Mouse (Mus musculus): ENCODE data around the gene Pdzd2. TPM values are rescaled to one million over a fixed set of nuclear protein-coding genes. Genes with fewer than 3 reads are reported as not detected.

The Pdzd2 gene
- polyA plus RNA-seq, 1 experiment from 2014 or later = 9.1 TPM

DNA sequence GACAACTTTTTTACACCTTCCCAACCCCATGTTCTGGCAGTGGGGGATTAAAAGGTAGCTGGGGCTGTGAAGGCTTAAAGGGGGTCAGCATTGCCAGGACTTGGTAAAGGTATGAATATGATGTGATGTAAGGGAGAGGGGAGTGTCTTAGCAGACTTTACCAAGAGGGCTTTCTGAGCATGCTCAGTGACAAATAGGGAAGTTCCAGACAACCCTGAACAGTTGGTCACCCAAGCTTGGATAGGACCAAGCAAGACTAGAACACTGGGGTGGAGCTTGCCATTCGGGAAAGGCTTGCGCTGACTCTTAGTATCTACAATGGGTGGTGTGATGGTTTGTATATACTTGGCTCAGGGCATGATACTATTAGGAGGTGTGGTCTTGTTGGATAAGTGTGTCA, 286.4 kb downstream of the Pdzd2 start:
- WGBS = 92% methylated on average over 2 of the region's 2 CpGs
- Histone ChIP-seq H3K9ac (ENCODE audit: low read depth, low read length) (no peak overlapping the region), H3K4me1 (replicated peaks; ENCODE audit: control insufficient read depth, insufficient read depth, low read length) (no peaks in the 10 kb centered on the region; the same call in 1 of the 2 replicates), H3K4me3 (ENCODE audit: low read depth, low read length) (no peak overlapping the region), H3K27ac (ENCODE audit: low read depth, low read length) (no peak overlapping the region), H3K9me3 (ENCODE audit: control insufficient read depth, low read length) (no peaks in the 10 kb centered on the region), H3K36me3 (ENCODE audit: control insufficient read depth, insufficient read depth, low read length) (no peaks in the 10 kb centered on the region), H3K27me3 (replicated peaks; ENCODE audit: control insufficient read depth, insufficient read depth, low read length) (no peaks in the 10 kb centered on the region), H3K4me2 (no peak overlapping the region)
- DNase-seq (ENCODE audit: low spot score) (no peak), ATAC-seq (replicated peaks; ENCODE audit: low FRiP score) (no peak)

DNA sequence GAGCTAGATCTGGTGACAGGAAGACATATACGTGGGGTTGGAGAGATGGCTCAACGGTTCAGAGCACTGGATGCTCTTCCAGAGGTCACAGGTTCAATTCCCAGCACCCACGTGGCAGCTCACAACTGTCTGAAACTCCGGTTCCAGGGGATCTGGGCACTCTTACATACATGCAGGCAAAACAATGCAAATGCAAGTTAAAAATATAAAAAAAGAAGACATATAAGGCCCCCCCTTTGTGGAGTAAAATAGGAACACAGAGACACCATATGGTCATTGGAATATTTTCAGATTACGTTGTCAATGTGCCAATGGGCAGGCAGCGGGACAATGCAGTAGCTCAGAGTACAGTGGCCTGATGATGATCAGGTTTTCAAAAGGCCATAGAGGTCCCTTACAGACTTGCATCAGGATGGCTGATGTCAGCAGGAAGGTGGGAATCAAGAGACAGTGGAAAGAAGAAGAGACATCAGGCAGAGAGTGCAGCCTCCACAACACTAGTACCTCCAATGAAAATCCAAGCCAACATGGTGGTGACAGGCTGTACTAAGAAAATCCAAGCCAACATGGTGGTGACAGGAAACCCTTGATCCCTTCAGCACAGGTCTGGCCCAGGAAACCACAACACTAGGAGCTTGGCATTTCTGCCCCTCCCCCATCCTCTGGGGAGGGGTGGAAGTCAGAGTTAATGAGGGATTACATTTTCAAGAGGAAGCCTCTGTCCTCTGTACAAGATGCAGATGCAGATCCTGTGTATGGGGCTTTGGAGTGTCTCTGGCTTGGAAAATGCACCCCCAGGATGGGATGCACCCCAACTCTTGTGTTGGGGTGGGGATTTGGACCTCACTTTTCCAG, 287.4 kb downstream of the Pdzd2 start:
- Histone ChIP-seq H3K27ac (ENCODE audit: low read depth, low read length) (no peak overlapping the region), H3K36me3 (ENCODE audit: control insufficient read depth, insufficient read depth, low read length) (no peaks in the 10 kb centered on the region), H3K9ac (ENCODE audit: low read depth, low read length) (no peak overlapping the region), H3K4me3 (ENCODE audit: low read depth, low read length) (no peak overlapping the region), H3K4me1 (replicated peaks; ENCODE audit: control insufficient read depth, insufficient read depth, low read length) (no peaks in the 10 kb centered on the region; the same call in 1 of the 2 replicates), H3K9me3 (ENCODE audit: control insufficient read depth, low read length) (no peaks in the 10 kb centered on the region), H3K27me3 (replicated peaks; ENCODE audit: control insufficient read depth, insufficient read depth, low read length) (no peaks in the 10 kb centered on the region), H3K4me2 (no peak overlapping the region)
- ATAC-seq (replicated peaks; ENCODE audit: low FRiP score) = no peak
- 79% methylated on average over 6 of the region's 6 CpGs for WGBS
- no peak for DNase-seq (ENCODE audit: low spot score)

DNA sequence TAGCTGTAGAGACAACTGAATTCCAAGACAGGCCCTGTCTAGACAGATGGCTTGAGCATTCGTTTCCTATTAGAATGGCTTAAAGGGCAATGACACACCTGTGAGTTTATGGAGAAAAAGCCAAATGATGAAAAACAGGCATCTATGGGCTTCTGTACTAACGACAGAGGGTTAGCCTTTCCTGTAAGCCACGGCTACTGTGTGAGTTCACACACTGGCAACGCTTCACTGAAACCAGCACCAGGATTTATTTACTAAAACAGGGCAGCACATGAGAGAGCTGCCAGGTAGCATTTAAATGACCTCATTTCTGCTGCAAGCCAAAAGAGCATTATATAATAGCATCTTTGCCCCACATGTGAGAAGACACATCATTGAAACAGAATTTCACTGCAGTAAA, 288.3 kb downstream of the Pdzd2 start:
- ATAC-seq (replicated peaks; ENCODE audit: low FRiP score) (no peak), DNase-seq (ENCODE audit: low spot score) (no peak)
- no peak overlapping the region for H3K9ac ChIP-seq (ENCODE audit: low read depth, low read length)
- no peaks in the 10 kb centered on the region for H3K9me3 ChIP-seq (ENCODE audit: control insufficient read depth, low read length)
- no peaks in the 10 kb centered on the region for H3K36me3 ChIP-seq (ENCODE audit: control insufficient read depth, insufficient read depth, low read length)
- no peak overlapping the region for H3K4me2 ChIP-seq
- no peaks in the 10 kb centered on the region; the same call in 1 of the 2 replicates for H3K4me1 ChIP-seq (replicated peaks; ENCODE audit: control insufficient read depth, insufficient read depth, low read length)
- no peak overlapping the region for H3K27ac ChIP-seq (ENCODE audit: low read depth, low read length)
- no peaks in the 10 kb centered on the region for H3K27me3 ChIP-seq (replicated peaks; ENCODE audit: control insufficient read depth, insufficient read depth, low read length)
- 72% methylated on average over 4 of the region's 4 CpGs for WGBS
- H3K4me3 ChIP-seq (ENCODE audit: low read depth, low read length) = no peak overlapping the region

DNA sequence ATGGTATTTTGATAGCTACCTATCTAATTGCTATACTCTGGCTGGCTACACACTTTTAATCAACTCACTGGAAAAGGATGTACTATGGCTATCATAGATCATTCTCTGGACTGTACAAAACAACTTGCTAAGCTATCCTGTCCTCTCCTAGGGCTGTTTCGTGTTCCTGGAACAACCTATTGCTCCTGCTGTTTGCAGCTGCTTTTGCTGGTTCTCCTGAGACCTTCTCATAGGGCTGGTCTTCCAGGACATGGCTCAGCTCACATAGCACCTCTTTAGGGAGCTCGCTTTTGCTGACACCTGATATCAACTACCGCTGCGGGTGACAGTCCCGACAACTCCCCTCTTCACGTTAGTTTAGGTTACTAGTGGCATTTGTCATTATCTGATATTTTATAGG, 288.9 kb downstream of the Pdzd2 start:
- no peaks in the 10 kb centered on the region for H3K27me3 ChIP-seq (replicated peaks; ENCODE audit: control insufficient read depth, insufficient read depth, low read length)
- no peak overlapping the region for H3K9ac ChIP-seq (ENCODE audit: low read depth, low read length)
- no peak overlapping the region for H3K27ac ChIP-seq (ENCODE audit: low read depth, low read length)
- H3K9me3 ChIP-seq (ENCODE audit: control insufficient read depth, low read length) = no peaks in the 10 kb centered on the region
- DNase-seq (ENCODE audit: low spot score) (no peak), ATAC-seq (replicated peaks; ENCODE audit: low FRiP score) (no peak)
- H3K4me3 ChIP-seq (ENCODE audit: low read depth, low read length) = no peak overlapping the region
- no peaks in the 10 kb centered on the region for H3K36me3 ChIP-seq (ENCODE audit: control insufficient read depth, insufficient read depth, low read length)
- H3K4me1 ChIP-seq (replicated peaks; ENCODE audit: control insufficient read depth, insufficient read depth, low read length) = no peaks in the 10 kb centered on the region
- 78% methylated on average over 6 of the region's 6 CpGs for WGBS
- no peak overlapping the region for H3K4me2 ChIP-seq

DNA sequence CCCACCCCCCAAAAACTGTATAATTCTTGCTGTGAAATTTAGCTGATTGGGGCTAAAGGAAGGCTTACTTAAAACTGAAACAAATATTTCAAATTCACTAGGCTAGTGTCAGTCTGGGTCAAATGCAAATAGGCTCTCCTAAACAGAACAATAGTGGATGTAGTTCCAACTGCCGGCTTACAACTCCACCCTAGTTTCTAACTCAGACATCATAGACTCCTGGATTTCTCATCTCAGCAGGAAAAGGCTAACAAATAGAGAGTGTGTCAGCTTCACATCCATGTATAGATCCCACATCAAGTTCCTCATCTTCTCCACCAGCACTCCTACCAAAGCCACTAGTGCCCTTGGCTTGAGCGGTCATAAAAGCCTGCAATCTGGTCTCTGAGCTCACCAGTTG, 290.4 kb downstream of the Pdzd2 start:
- H3K9me3 ChIP-seq (ENCODE audit: control insufficient read depth, low read length) = no peaks in the 10 kb centered on the region
- H3K4me3 ChIP-seq (ENCODE audit: low read depth, low read length) = no peak overlapping the region
- WGBS = 84% methylated on average over 2 of the region's 2 CpGs
- DNase-seq (ENCODE audit: low spot score) (no peak), ATAC-seq (replicated peaks; ENCODE audit: low FRiP score) (no peak)
- no peaks in the 10 kb centered on the region for H3K36me3 ChIP-seq (ENCODE audit: control insufficient read depth, insufficient read depth, low read length)
- H3K27ac ChIP-seq (ENCODE audit: low read depth, low read length) = no peak overlapping the region
- H3K9ac ChIP-seq (ENCODE audit: low read depth, low read length) = no peak overlapping the region
- no peak overlapping the region for H3K4me2 ChIP-seq
- H3K4me1 ChIP-seq (replicated peaks; ENCODE audit: control insufficient read depth, insufficient read depth, low read length) = no peaks in the 10 kb centered on the region
- no peaks in the 10 kb centered on the region for H3K27me3 ChIP-seq (replicated peaks; ENCODE audit: control insufficient read depth, insufficient read depth, low read length)

DNA sequence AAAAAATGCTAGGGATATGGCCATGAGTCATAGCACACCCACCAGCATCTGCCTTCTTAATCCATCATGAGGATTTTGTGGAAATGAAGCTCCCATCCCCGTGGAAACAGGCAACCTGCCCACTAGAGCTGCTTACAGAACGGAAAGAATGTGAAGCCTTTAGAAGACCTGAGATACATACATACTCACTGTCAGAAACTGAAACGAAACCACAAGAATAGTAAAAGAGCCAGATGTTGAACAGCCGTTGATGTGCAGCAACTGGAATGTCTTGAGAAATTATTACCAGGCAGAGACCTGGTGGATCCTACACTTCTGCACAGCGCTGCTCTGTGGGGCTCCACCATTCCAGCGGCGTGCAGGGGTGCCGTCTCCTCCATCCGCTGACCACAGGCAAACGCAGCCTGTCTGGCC, 292.7 kb downstream of the Pdzd2 start:
- no peak for DNase-seq (ENCODE audit: low spot score)
- H3K4me3 ChIP-seq (ENCODE audit: low read depth, low read length) = no peak overlapping the region
- H3K9ac ChIP-seq (ENCODE audit: low read depth, low read length) = no peak overlapping the region
- no peak overlapping the region for H3K27ac ChIP-seq (ENCODE audit: low read depth, low read length)
- no peaks in the 10 kb centered on the region for H3K36me3 ChIP-seq (ENCODE audit: control insufficient read depth, insufficient read depth, low read length)
- no peak for ATAC-seq (replicated peaks; ENCODE audit: low FRiP score)
- H3K27me3 ChIP-seq (replicated peaks; ENCODE audit: control insufficient read depth, insufficient read depth, low read length) = no peaks in the 10 kb centered on the region
- 68% methylated on average over 10 of the region's 10 CpGs for whole genome bisulfite sequencing
- H3K4me2 ChIP-seq = no peak overlapping the region
- H3K9me3 ChIP-seq (ENCODE audit: control insufficient read depth, low read length) = no peaks in the 10 kb centered on the region
- no peaks in the 10 kb centered on the region for H3K4me1 ChIP-seq (replicated peaks; ENCODE audit: control insufficient read depth, insufficient read depth, low read length)

DNA sequence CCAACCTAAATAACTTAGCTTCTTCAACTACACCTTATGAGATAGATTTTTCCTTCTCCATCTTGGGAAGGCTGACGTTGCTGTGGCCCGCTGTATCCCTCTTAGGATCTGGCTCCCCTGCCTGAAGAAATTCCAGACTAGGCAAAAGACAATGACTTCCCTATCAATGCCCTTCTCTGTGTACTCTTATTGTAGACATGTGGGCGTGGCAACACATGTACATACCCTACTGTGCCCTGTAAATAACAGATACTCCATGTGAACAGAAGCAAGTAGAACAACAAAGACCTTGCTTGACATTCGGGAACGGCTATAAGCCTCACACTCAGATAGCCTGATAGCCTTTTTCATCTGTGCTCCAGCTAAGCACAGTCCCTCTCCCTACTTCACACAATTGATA, 295.2 kb downstream of the Pdzd2 start:
- H3K36me3 ChIP-seq (ENCODE audit: control insufficient read depth, insufficient read depth, low read length) = no peaks in the 10 kb centered on the region
- no peak for DNase-seq (ENCODE audit: low spot score)
- WGBS = 75% methylated on average over 5 of the region's 5 CpGs
- no peak for ATAC-seq (replicated peaks; ENCODE audit: low FRiP score)
- H3K4me1 ChIP-seq (replicated peaks; ENCODE audit: control insufficient read depth, insufficient read depth, low read length) = no peaks in the 10 kb centered on the region
- H3K27me3 ChIP-seq (replicated peaks; ENCODE audit: control insufficient read depth, insufficient read depth, low read length) = no peaks in the 10 kb centered on the region
- H3K27ac ChIP-seq (ENCODE audit: low read depth, low read length) = no peak overlapping the region
- no peak overlapping the region for H3K9ac ChIP-seq (ENCODE audit: low read depth, low read length)
- H3K9me3 ChIP-seq (ENCODE audit: control insufficient read depth, low read length) = no peaks in the 10 kb centered on the region
- H3K4me3 ChIP-seq (ENCODE audit: low read depth, low read length) = no peak overlapping the region
- no peak overlapping the region for H3K4me2 ChIP-seq

DNA sequence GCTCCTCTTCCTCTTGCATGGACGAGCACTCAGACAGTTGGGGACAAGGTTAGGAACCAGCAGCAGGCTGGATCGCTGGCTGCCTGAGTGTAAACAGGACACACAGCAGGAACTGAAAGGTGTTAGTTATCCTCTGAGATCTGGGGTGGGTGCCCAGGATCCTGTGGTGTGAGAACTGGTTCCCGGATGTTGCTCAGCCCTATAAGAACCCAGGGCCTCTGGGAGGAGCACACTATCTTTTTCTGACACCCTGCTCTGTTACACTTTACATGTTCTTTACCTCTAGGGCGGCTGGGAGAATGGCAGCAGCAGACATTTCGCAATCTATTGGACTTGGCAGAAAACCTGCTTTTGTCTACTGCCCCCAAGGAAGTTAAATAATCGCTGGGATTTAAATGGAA, 300.4 kb downstream of the Pdzd2 start:
- Histone ChIP-seq H3K36me3 (ENCODE audit: control insufficient read depth, insufficient read depth, low read length) (no peaks in the 10 kb centered on the region), H3K9me3 (ENCODE audit: control insufficient read depth, low read length) (no peaks in the 10 kb centered on the region), H3K27me3 (replicated peaks; ENCODE audit: control insufficient read depth, insufficient read depth, low read length) (no peaks in the 10 kb centered on the region), H3K4me2 (no peak overlapping the region), H3K4me3 (ENCODE audit: low read depth, low read length) (no peak overlapping the region), H3K27ac (ENCODE audit: low read depth, low read length) (no peak overlapping the region), H3K9ac (ENCODE audit: low read depth, low read length) (no peak overlapping the region), H3K4me1 (replicated peaks; ENCODE audit: control insufficient read depth, insufficient read depth, low read length) (0 out of 2 replicates have a peak, but pooled peaks cover 2% of the 10 kb centered on the region)
- WGBS = 23% methylated on average over 6 of the region's 6 CpGs
- DNase-seq (ENCODE audit: low spot score) (no peak), ATAC-seq (replicated peaks; ENCODE audit: low FRiP score) (peak; percentile 62; the same call in 1 of the 2 replicates)

DNA sequence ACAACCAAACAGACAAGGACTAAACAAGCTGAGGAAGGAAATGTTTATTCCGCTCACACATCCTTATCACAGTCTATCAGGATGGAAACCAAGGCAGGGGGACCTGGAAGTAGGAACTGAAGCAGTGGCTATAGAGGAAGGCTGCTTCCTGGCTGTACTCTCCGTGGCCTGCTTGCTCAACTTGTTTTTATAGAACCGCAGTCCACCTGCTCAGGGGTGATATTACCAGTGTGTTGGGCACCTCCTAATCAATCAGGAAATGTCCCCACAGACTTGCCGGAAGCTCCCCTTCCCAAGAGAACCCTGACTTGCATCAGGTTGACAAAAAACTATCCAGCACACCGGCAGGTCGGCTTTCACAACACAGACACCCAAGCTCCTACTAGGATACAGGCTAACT, 301.0 kb downstream of the Pdzd2 start:
- WGBS = 29% methylated on average over 6 of the region's 6 CpGs
- no peaks in the 10 kb centered on the region for H3K27me3 ChIP-seq (replicated peaks; ENCODE audit: control insufficient read depth, insufficient read depth, low read length)
- ATAC-seq (replicated peaks; ENCODE audit: low FRiP score) = no peak

More for the DNA sequence above, 301.0 kb downstream of the Pdzd2 start:
- Histone ChIP-seq H3K27ac (ENCODE audit: low read depth, low read length) (no peak overlapping the region), H3K36me3 (ENCODE audit: control insufficient read depth, insufficient read depth, low read length) (no peaks in the 10 kb centered on the region), H3K4me2 (no peak overlapping the region), H3K4me3 (ENCODE audit: low read depth, low read length) (no peak overlapping the region), H3K9ac (ENCODE audit: low read depth, low read length) (no peak overlapping the region), H3K9me3 (ENCODE audit: control insufficient read depth, low read length) (no peaks in the 10 kb centered on the region), H3K4me1 (replicated peaks; ENCODE audit: control insufficient read depth, insufficient read depth, low read length) (0 out of 2 replicates have a peak, but pooled peaks cover 2% of the 10 kb centered on the region)
- DNase-seq (ENCODE audit: low spot score) = no peak

Measured in liver, embryonic 11.5 days (tissue).